Mouse (Mus musculus): ENCODE data around the gene Tcp11.

DNA sequence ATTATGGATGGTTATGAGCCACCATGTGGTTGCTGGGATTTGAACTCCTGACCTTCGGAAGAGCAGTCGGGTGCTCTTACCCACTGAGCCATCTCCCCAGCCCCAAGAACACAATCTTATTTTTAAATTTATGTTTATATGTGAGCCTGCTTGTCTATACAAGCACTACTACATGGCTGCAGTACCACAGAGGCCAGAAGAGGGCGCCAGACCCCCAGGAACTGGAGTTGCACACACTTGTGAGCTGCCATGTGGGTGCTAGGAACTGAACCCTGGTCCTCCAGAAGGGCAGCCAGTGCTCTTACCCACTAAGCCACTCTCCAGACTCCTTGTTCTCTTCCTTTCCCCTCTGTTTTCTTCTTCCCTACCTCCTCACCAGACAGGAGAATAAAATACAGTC, 13.4 kb upstream of the Tcp11 start:
- TF ChIP-seq CTCF (conservative IDR thresholded peaks at IDR 0.05; ENCODE audit: insufficient read depth, insufficient read length, low read depth, low read length) (no peak), POLR2A (IDR thresholded peaks at IDR 0.05; ENCODE audit: low read depth, low read length) (no peak)
